Mouse (Mus musculus) cerebral cortex, adult 2 months (tissue): ENCODE measurements around the gene Zfp651.

Source experiments
- WGBS: fragments of 180-500 bp; shearing (Covaris S2); methylation state at CpG from one replicate; pipeline ENCODE4 v1.1.7; 2018; 5-methylcytosine and 5-hydroxymethylcytosine counted together

Gene Zfp651

GRCm38 (mm10) chr9:121762248-121762647, 3.1 kb downstream of the Zfp651 start:
- 88% methylated on average over 10 of the region's 10 CpGs for WGBS

GRCm38 (mm10) chr9:121762761-121763160, 3.6 kb downstream of the Zfp651 start:
- 83% methylated on average over 25 of the region's 25 CpGs for WGBS

GRCm38 (mm10) chr9:121763716-121764115, 4.6 kb downstream of the Zfp651 start:
- WGBS: 74% methylated on average over 19 of the region's 19 CpGs

- 68% methylated on average over 16 of the region's 16 CpGs for WGBS
Measured at GRCm38 (mm10) chr9:121765166-121765855, 6.2 kb downstream of the Zfp651 start.

GRCm38 (mm10) chr9:121772412-121772811, 13.3 kb downstream of the Zfp651 start:
- WGBS: 65% methylated on average over 5 of the region's 5 CpGs

GRCm38 (mm10) chr9:121775951-121776350, 16.8 kb downstream of the Zfp651 start:
- WGBS: 55% methylated on average over 10 of the region's 10 CpGs

- WGBS: 44% methylated on average over 7 of the region's 7 CpGs
Measured at GRCm38 (mm10) chr9:121776511-121776910, 17.4 kb downstream of the Zfp651 start.

- WGBS: 13% methylated on average over 30 of the region's 30 CpGs
Measured at GRCm38 (mm10) chr9:121777484-121778065, 18.4 kb downstream of the Zfp651 start, which contains the start of gene Klhl40. Gene Klhl40, plus strand, starts transcription at chr9:121777607.

GRCm38 (mm10) chr9:121778066-121778624, 19.0 kb downstream of the Zfp651 start:
- 7% methylated on average over 54 of the region's 54 CpGs for WGBS

GRCm38 (mm10) chr9:121784801-121785200, 25.7 kb downstream of the Zfp651 start:
- 91% methylated on average over 12 of the region's 12 CpGs for WGBS

- WGBS: 89% methylated on average over 8 of the region's 8 CpGs
Measured at GRCm38 (mm10) chr9:121785261-121785660, 26.1 kb downstream of the Zfp651 start.

GRCm38 (mm10) chr9:121786359-121786758, 27.2 kb downstream of the Zfp651 start:
- WGBS: 42% methylated on average over 2 of the region's 2 CpGs

- 25% methylated on average over 5 of the region's 5 CpGs for WGBS
Measured at GRCm38 (mm10) chr9:121791206-121791605, 32.1 kb downstream of the Zfp651 start.

GRCm38 (mm10) chr9:121791757-121792521, 32.8 kb downstream of the Zfp651 start, which contains the start of gene Hhatl:
Gene Hhatl, minus strand, starts transcription at chr9:121792507.
- 37% methylated on average over 24 of the region's 24 CpGs for WGBS

- WGBS: 23% methylated on average over 1 of the region's 1 CpGs
Measured at GRCm38 (mm10) chr9:121794972-121795539, 35.9 kb downstream of the Zfp651 start.

- 57% methylated on average over 12 of the region's 12 CpGs for whole genome bisulfite sequencing
Measured at GRCm38 (mm10) chr9:121797722-121798121, 38.6 kb downstream of the Zfp651 start.

- 60% methylated on average over 6 of the region's 6 CpGs for whole genome bisulfite sequencing
Measured at GRCm38 (mm10) chr9:121798887-121799520, 39.9 kb downstream of the Zfp651 start.

GRCm38 (mm10) chr9:121802747-121803146, 43.6 kb downstream of the Zfp651 start:
- WGBS: 79% methylated on average over 7 of the region's 7 CpGs

GRCm38 (mm10) chr9:121807546-121807945, 48.4 kb downstream of the Zfp651 start:
- WGBS: 57% methylated on average over 1 of the region's 1 CpGs

GRCm38 (mm10) chr9:121807947-121808346, 48.8 kb downstream of the Zfp651 start:
- WGBS: 52% methylated on average over 7 of the region's 7 CpGs

GRCm38 (mm10) chr9:121808511-121808910, 49.4 kb downstream of the Zfp651 start:
- WGBS: 66% methylated on average over 3 of the region's 3 CpGs
